Mouse (Mus musculus): ENCODE results near the gene Dpf3. TPM values are rescaled to one million over a fixed set of nuclear protein-coding genes. Genes with fewer than 3 reads are reported as not detected.

Dpf3 gene
- total RNA-seq (2022): 10 to 100 TPM; 16.1 to 21.9 (median 20.1) TPM

GRCm38 (mm10) chr12:83487476-83487991, at the start of gene Dpf3:
Dpf3 (minus strand) TSS chr12:83487716.
- DNase-seq (ENCODE audit: low spot score in 2 of 2): peak; percentile 99 to 100

- no peak for DNase-seq (ENCODE audit: low spot score in 2 of 2)
These were observed 48.5 kb upstream of the Dpf3 start for GRCm38 (mm10) chr12:83536039-83536438.

- DNase-seq (ENCODE audit: low spot score in 2 of 2): no peak
These were observed 47.9 kb upstream of the Dpf3 start for GRCm38 (mm10) chr12:83535428-83535827.

GRCm38 (mm10) chr12:83534190-83534589, 46.7 kb upstream of the Dpf3 start:
- no peak for DNase-seq (ENCODE audit: low spot score in 2 of 2)

DNA sequence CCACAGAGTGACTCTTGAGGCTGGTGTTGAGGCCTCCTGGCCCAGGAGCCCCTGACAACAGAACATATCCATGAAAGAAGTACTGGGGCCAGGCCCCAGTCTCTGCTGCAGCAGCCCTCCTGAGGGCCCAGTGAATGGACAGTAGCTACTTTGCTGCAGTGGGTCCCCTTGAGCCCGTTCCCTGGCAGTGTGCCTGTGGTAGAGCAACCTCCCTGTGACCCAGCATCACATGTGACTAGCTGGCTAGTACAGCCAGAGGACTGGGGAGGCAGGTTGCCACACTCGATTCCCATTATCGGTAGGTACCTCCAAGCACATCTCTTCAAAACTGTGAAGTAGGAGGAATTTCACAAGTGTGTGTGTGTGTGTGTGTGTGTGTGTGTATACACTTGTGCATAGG, 45.5 kb upstream of the Dpf3 start:
- DNase-seq (ENCODE audit: low spot score in 2 of 2): no peak

DNA sequence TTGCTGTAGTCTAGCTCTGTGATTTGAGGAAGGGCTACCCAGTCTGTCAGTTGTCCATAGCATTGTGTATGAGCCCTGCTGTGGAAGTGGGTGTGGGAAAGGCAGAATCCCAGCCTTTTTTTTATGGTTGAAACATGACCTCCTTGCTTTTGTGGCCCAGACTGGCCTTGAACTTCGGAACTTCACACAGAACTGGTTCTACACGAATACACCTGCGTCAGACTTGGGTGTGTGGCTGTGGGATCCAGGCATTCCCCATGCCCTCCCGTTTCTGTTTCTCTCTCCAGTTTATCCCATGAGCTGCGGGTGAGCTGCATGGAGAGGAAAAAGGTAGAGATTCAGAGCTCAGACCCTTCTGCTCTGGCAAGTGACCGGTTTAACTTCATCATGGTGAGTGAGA, 44.5 kb upstream of the Dpf3 start:
- no peak for DNase-seq (ENCODE audit: low spot score in 2 of 2)

GRCm38 (mm10) chr12:83528665-83529064, 41.1 kb upstream of the Dpf3 start:
- no peak for DNase-seq (ENCODE audit: low spot score in 2 of 2)

GRCm38 (mm10) chr12:83527816-83528215, 40.3 kb upstream of the Dpf3 start:
- DNase-seq (ENCODE audit: low spot score in 2 of 2): no peak

DNA sequence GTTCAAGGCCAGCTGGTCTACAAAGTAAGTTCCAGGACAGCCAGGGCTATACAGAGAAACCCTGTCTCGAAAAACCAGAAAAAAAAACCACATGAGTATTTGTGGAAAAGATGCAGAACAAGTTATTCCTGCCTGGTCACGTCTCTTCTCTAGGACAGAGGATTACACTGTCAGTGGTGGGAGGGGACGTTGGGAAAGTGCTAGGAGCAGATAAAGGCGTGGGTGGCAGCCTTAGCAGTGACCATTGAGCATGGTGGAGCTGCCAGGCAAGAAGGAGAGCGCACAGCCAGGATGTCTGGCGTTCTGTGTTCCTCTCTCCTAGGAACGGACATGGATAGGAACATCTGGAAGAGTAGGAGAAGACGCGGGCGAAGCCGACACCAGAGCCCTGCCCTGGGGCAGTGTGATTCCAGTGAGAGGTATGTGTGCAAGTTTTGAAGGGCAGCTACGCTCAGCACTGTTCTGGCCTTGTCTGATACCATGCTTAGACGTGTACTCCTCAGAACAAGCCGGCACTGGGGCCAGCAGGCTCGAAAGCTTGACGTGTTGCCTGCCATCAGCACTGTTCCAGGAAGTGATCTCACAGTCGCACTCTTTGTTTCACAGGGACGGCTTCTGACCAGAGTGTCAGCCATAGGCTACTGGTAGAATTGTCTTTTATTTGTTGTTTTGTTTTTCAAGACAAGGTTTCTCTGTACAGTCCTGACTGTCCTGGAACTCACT, 38.5 kb upstream of the Dpf3 start:
- DNase-seq (ENCODE audit: low spot score in 2 of 2): no peak

DNA sequence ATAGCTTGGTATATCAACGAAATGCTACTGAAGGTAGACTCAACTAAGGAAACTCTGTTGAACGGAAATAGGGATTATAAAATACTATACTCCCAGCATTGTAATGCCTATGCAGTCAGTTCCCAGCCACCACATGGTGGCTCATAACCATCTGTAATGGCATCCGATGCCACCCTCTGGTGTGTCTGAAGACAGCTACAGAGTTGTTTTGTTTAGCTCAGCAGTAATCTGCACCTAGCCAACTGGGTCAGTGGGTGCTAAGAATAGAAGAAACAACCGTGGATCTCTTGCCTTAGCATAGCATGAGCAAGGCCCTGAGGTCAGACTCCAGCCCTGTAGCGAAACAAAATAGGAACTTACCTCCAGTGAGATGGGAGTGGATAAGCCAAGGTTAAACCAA, 36.8 kb upstream of the Dpf3 start:
- peak in 1 of 2 experiments; percentile 43 for DNase-seq (ENCODE audit: low spot score in 2 of 2)

DNA sequence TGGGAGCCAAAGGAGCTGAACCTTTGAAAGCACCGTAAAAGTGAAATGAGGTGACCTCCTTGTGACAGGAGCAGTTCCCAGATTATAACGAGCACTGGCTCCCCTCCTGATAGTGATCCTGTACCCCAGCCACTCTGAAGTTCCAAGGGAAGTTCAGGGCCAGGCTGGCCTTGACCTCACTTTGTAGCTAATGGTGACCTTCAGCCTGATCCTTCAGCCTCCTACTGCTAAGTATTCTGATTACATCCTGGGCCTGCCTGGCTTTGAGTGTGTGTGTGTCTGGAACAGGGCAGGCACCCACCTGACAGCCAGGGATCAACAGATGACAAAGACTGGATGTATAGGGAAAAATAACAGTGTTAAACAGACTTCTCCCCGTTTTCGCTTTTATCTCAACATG, 36.4 kb upstream of the Dpf3 start:
- no peak for DNase-seq (ENCODE audit: low spot score in 2 of 2)

- DNase-seq (ENCODE audit: low spot score in 2 of 2): no peak
These were observed 35.5 kb upstream of the Dpf3 start for GRCm38 (mm10) chr12:83523056-83523455.

GRCm38 (mm10) chr12:83521083-83521482, 33.6 kb upstream of the Dpf3 start:
- DNase-seq (ENCODE audit: low spot score in 2 of 2): no peak

GRCm38 (mm10) chr12:83520311-83520890, 32.9 kb upstream of the Dpf3 start, which contains the start of gene Dcaf4:
Dcaf4 (plus strand) TSS chr12:83520466.
- peak; percentile 95 to 96 for DNase-seq (ENCODE audit: low spot score in 2 of 2)

GRCm38 (mm10) chr12:83517580-83517979, 30.1 kb upstream of the Dpf3 start:
- no peak for DNase-seq (ENCODE audit: low spot score in 2 of 2)

- DNase-seq (ENCODE audit: low spot score in 2 of 2): no peak
These were observed 26.7 kb upstream of the Dpf3 start for GRCm38 (mm10) chr12:83514216-83514615.

DNA sequence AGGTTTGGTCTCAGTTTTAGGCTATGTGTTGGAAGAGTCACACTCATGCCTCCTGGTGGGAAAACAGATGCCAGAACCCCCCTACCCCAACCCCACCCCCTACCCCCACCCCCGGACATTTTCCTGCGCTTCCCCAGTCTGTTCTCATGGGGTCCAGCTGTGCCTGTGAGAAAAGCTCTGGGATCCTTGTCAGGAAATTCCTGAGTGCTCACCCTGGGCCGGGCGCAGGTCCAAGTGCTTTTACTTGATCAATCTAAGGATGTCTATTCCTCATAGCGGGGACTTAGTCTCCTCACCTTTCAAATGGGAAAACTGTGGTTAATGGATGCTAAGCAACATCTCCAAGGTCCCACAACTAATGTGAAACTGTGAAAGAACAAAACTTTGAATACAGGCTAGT, 25.7 kb upstream of the Dpf3 start:
- no peak for DNase-seq (ENCODE audit: low spot score in 2 of 2)

DNA sequence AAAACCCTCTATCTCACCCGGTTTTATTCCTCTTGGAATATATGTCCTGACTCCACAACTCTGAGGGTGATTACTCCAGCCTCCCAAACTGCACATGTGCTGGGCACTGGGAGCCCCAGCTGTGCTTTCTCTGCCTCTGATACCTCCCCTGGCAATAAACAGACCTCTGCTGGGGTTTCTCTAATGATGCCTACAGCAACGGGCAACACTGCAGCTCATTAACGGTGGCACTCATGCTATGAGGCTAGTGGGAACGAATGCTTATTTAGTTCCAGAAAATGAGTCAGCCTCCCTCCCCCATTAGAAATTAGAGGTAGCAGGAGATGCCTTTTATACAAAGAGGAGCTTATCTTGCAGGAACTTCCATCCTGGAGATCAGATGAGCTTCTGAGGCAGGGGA, 25.3 kb upstream of the Dpf3 start:
- no peak for DNase-seq (ENCODE audit: low spot score in 2 of 2)

- DNase-seq (ENCODE audit: low spot score in 2 of 2): no peak
These were observed 23.1 kb upstream of the Dpf3 start for GRCm38 (mm10) chr12:83510586-83510985.

GRCm38 (mm10) chr12:83506543-83506942, 19.0 kb upstream of the Dpf3 start:
- DNase-seq (ENCODE audit: low spot score in 2 of 2): no peak

- DNase-seq (ENCODE audit: low spot score in 2 of 2): no peak
These were observed 14.7 kb upstream of the Dpf3 start for GRCm38 (mm10) chr12:83502190-83502589.

DNA sequence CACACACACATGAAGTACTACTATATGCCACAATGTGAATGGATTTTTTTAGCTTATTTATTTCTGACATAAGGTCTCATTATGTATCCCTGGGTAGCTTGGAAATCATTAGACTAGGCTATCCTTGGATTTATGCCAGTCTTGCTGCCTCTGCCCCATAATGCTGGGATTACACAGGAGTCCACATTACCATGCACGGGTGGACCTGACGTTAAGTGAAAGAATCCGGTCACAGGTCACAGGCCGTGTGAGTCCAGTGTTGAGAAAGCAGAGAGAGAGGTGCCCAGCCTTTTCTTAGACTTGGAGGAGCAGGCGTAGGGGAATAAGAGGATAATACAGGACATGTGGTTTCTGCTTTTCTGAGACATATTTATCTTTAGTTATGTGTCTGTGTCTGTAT, 11.7 kb upstream of the Dpf3 start:
- DNase-seq (ENCODE audit: low spot score in 2 of 2): no peak

DNA sequence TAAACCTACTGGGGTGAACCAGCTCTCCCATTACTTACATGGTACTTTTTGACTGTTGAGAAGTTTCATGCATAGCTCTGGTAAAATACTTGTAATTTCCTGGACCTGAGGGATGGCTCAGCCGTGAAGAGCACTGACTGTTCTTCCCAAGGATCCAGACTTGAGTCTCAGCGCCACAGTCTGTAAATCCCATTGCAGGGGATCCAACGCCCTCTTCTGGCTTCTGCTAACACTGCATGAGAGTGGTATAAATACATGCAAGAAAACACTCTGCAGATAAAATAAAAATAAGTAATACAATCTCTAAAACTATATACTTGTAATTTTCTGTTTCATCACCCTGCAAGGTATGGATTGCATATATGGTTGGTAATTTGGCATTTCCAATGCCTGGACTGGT, 10.4 kb upstream of the Dpf3 start:
- DNase-seq (ENCODE audit: low spot score in 2 of 2): no peak
